Mouse (Mus musculus) brain, embryonic 14.5 days (tissue): ENCODE results near the gene Gm13124.

Source experiments
- CTCF ChIP-seq: fragments of 200-500 bp; IDR thresholded peaks from 2 replicates; pipeline ENCODE4 v1.5.1; 2012; ENCODE audit warnings: inconsistent platforms, mild to moderate bottlenecking, moderate library complexity, borderline replicate concordance; ENCODE audit not compliant: insufficient read depth, insufficient read length; ENCODE audit errors: extremely low read depth
- POLR2A ChIP-seq: fragments of 200-500 bp; IDR thresholded peaks from 2 replicates; pipeline ENCODE4 v1.6.1; 2012; ENCODE audit warnings: mild to moderate bottlenecking, inconsistent platforms, borderline replicate concordance; ENCODE audit not compliant: poor library complexity, insufficient read depth, insufficient read length, severe bottlenecking; ENCODE audit errors: extremely low read depth

DNA sequence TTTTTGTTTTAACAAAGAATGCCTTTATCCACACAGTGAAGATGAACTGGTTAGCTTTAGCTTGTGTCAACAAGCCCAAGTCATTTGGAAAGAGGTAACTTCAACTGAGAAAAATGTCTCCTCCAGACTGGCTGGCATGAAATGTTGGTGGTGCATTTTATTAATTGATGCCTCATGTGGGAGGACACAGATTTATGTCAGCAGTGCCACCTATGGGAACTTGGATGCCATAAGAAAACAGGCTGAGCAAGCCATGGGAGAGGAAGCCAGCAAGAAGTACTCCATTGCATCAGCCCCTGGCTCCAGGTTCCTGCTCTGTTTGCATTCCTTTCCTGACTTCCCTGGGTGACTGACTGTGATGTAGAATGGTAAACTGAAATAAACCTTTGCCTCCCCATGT, 27.9 kb upstream of the Gm13124 start:
- TF ChIP-seq CTCF (no peak), POLR2A (no peak)
